Mouse (Mus musculus) gastrocnemius, postnatal 14 days (tissue): ENCODE results near the gene Gm10447. TPM values are rescaled to one million over a fixed set of nuclear protein-coding genes. Genes with fewer than 3 reads are reported as not detected.

Source experiments
- DNase-seq: peaks from one replicate; pipeline ENCODE4 v3.0.0; 2021; ENCODE audit warnings: mixed read lengths
- intact Hi-C: fragments of 180-260 bp; cut with DNase I; formaldehyde crosslinking; loops from one replicate; pipeline ENCODE4 v1.15.1; 2025; ENCODE audit warnings: low total_unique reads
- long read RNA-seq, 2 experiments: library from polyadenylated mRNA; stranded (forward); transcript quantifications; one replicate each; pipeline ENCODE4 v2.0.0; 2021
- total RNA-seq, 2 experiments: library from RNA; stranded (reverse); gene quantifications; 2 replicates each; pipeline ENCODE4 v1.2.3; 2021

The Gm10447 gene
- not detected for total RNA-seq
- long read RNA-seq, experiment 1, result 0 reads
- long read RNA-seq, experiment 2, result 0 reads

- intact Hi-C loops, result no loop called here
These were observed at the start of gene Gm10447, which contains the start of gene Shroom1 for GRCm38 (mm10) chr11:53456474-53457371. Gene Gm10447, minus strand, starts transcription at chr11:53457110. Gene Shroom1, plus strand, starts transcription at chr11:53457205.

GRCm38 (mm10) chr11:53505026-53505663 lies 48.2 kb upstream of the Gm10447 start:
- no peak for DNase-seq
- intact Hi-C loops, result no loop called here

More at GRCm38 (mm10) chr11:53456474-53457371, at the start of gene Gm10447, which contains the start of gene Shroom1:
- peak; percentile 59 for DNase-seq

GRCm38 (mm10) chr11:53504376-53504775 lies 47.5 kb upstream of the Gm10447 start:
- intact Hi-C loops, result no loop called here
- DNase-seq, result no peak

GRCm38 (mm10) chr11:53503738-53504137 lies 46.8 kb upstream of the Gm10447 start:
- no peak for DNase-seq
- intact Hi-C loops, result no loop called here

GRCm38 (mm10) chr11:53502039-53502765 lies 45.3 kb upstream of the Gm10447 start:
- intact Hi-C loops, result no loop called here

GRCm38 (mm10) chr11:53500569-53500968 lies 43.7 kb upstream of the Gm10447 start:
- intact Hi-C loops, result no loop called here
- DNase-seq, result no peak

More at GRCm38 (mm10) chr11:53502039-53502765, 45.3 kb upstream of the Gm10447 start:
- DNase-seq, result no peak

- no peak for DNase-seq
- intact Hi-C loops, result no loop called here
These were observed 40.0 kb upstream of the Gm10447 start for GRCm38 (mm10) chr11:53496946-53497345.

- no peak for DNase-seq
These were observed 38.5 kb upstream of the Gm10447 start for GRCm38 (mm10) chr11:53495417-53495816.

GRCm38 (mm10) chr11:53493243-53493955 lies 36.5 kb upstream of the Gm10447 start:
- intact Hi-C loops, result no loop called here
- DNase-seq, result no peak

More at GRCm38 (mm10) chr11:53495417-53495816, 38.5 kb upstream of the Gm10447 start:
- intact Hi-C loops, result no loop called here

GRCm38 (mm10) chr11:53491954-53492401 lies 35.1 kb upstream of the Gm10447 start:
- intact Hi-C loops, result no loop called here
- peak; percentile 15 for DNase-seq

GRCm38 (mm10) chr11:53489421-53489820 lies 32.5 kb upstream of the Gm10447 start:
- intact Hi-C loops, result no loop called here
- DNase-seq, result no peak

- no peak for DNase-seq
- intact Hi-C loops, result no loop called here
These were observed 32.1 kb upstream of the Gm10447 start for GRCm38 (mm10) chr11:53489007-53489406.

- no peak for DNase-seq
- intact Hi-C loops, result no loop called here
These were observed 30.1 kb upstream of the Gm10447 start for GRCm38 (mm10) chr11:53486822-53487594.

GRCm38 (mm10) chr11:53486351-53486750 lies 29.4 kb upstream of the Gm10447 start:
- intact Hi-C loops, result no loop called here
- no peak for DNase-seq

- intact Hi-C loops, result no loop called here
- DNase-seq, result no peak
These were observed 28.8 kb upstream of the Gm10447 start for GRCm38 (mm10) chr11:53485719-53486118.

GRCm38 (mm10) chr11:53483159-53483891 lies 26.4 kb upstream of the Gm10447 start:
- intact Hi-C loops, result no loop called here
- no peak for DNase-seq

GRCm38 (mm10) chr11:53481088-53481730 lies 24.3 kb upstream of the Gm10447 start:
- intact Hi-C loops, result no loop called here
- DNase-seq, result no peak
